Mouse (Mus musculus) bone marrow macrophage, adult 2 months (primary cell): ENCODE results near the gene Mrnip.

Experiments used
- CTCF ChIP-seq: IDR thresholded peaks from 2 replicates; pipeline ENCODE4 v1.5.1; 2012; ENCODE audit warnings: low read depth, mild to moderate bottlenecking, low read length, moderate library complexity
- POLR2A ChIP-seq: IDR thresholded peaks from 2 replicates; pipeline ENCODE4 v1.6.1; 2012; ENCODE audit warnings: mild to moderate bottlenecking, low read depth, low read length, borderline replicate concordance

DNA sequence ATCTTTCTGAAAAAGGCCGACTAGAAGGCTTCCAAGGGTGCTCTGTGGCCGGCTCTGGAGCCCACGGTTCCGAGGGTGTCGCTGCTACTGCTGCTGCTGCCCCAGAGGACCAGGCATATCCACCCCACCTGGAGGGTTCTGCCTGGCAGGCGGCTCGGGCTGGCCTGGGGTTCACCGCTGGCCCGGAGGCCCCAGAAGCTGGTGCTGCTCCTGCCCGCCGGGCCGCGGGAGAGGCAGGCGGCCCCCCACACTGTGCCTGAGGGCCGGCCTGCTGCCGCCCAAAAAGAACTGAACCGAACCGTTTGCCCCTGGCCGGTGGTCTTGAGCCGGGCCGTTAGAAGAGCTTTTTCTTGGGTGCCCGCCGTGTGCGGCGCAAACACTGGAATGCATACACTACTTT lies 60.4 kb downstream of the Mrnip start:
- TF ChIP-seq POLR2A (no peak), CTCF (no peak)
